Mouse (Mus musculus): ENCODE measurements around the gene Mrgprb5. TPM values are rescaled to one million over a fixed set of nuclear protein-coding genes. Genes with fewer than 3 reads are reported as not detected.

Mrgprb5 gene
- polyA plus RNA-seq (2012; rRNA removed; ENCODE audit: low replicate concordance) = not detected in 2 replicates

GRCm38 (mm10) chr7:48168919-48169318 is at the start of gene Mrgprb5:
Gene Mrgprb5, minus strand, starts transcription at chr7:48169019.

GRCm38 (mm10) chr7:48199188-48199587 is 30.4 kb upstream of the Mrgprb5 start, which contains the start of gene Mrgprb4:
Gene Mrgprb4, minus strand, starts transcription at chr7:48199288.

Other genes with a start within 250 kb of the Mrgprb5 start
- not detected in 2 replicates for gene Mrgpra4, start 186.9 kb downstream of the Mrgprb5 start, polyA plus RNA-seq (2012; rRNA removed; ENCODE audit: low replicate concordance)
- not detected in 2 replicates for gene Mrgprx1, start 141.4 kb downstream of the Mrgprb5 start, polyA plus RNA-seq (2012; rRNA removed; ENCODE audit: low replicate concordance)
- not detected in 2 replicates for gene Mrgprb4, start 30.3 kb upstream of the Mrgprb5 start, polyA plus RNA-seq (2012; rRNA removed; ENCODE audit: low replicate concordance)
- gene Mrgprb8, start 219.5 kb upstream of the Mrgprb5 start, polyA plus RNA-seq (2012; rRNA removed; ENCODE audit: low replicate concordance) = not detected in 2 replicates